Mouse (Mus musculus): ENCODE measurements around the gene Gdnf.

Gdnf gene

GRCm38 (mm10) chr15:7810556-7811252, at the start of gene Gdnf:
Gdnf (plus strand) TSS chr15:7810846.
- no peak for DNase-seq (ENCODE audit: low spot score in 2 of 2)

DNA sequence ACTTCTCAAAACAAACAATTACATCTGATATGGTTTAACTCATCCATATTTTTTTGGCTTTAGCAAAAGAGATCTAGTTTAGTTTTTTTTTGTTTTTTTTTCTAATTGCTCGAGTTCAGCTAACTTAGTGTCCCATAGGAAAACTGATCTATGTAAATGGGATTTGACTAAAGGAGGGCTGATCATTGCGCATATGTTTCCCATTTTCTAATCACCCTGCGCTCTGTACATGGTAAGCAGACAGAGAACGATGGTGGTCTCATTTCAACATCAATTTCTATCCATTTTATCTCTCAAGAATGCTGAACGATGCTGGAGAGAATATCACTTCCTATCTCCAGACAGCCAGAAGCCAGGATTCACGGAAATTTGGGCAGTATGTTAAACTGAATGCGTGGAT, 43.5 kb upstream of the Gdnf start:
- DNase-seq (ENCODE audit: low spot score in 2 of 2) = no peak

DNA sequence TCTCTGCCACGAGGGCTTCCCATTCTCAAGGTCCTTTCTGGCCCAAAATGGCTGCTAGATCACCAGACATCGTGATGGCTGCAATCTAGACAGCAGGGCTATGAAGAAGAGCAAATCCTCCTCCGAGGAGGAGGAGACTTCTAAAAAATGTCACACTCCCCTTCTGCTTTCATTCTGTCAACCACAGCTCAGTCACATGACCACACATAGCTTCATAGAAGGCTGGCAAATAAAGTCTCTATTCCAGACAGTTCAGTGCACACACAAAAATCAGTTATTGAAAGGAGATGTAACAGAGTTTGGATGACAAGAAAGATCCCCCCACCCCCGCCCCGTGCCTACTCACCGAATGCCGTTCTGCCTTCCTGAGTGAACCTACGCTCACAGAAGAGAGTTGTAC, 37.7 kb upstream of the Gdnf start:
- no peak for DNase-seq (ENCODE audit: low spot score in 2 of 2)

DNA sequence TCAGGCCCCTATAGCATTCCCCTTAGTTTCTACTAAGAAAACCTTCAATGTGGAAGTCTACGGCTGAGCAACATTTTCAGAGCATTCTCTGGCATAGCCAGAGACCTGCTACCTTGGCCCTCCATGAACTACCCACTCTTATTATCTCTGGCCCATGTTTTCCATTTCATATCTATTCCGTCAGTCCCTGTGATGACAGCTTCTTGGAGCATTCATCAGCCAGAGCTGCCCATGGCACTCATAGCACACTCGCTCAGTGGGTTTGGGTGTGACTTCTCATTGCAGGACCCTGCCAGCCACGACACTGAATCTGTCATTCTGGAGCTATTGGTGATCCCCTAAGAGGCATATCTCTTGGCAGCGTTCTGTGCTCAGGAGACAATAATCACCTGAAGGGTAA, 29.1 kb upstream of the Gdnf start:
- DNase-seq (ENCODE audit: low spot score in 2 of 2) = no peak

DNA sequence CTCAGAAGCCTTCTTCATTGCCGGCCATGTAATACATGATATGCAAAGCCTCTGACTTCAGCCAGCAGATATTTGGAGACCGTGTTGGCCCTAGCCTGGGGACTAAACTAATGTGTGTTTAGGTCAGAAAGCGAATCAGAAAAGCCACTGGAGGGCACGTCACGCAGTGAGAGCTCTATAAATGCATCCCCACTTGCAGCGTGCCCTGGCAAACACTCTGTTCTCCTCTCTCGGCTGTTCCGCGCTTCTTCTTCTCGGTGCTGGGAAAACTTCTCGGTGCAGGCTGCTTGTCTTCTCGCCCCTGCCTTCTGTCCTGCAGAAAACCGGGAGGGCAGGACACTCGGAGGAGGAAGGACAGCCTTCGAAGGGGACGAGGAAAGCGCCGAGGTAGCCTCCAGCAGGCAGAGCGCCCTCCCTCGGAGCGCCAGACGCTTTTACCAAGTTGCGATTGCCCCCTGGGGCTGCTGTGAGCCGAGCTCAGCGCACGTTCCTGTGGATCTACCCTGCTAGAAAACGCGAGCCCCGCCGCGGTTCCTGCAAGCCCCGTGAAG, 730 bp upstream of the Gdnf start:
- DNase-seq (ENCODE audit: low spot score in 2 of 2) = no peak

GRCm38 (mm10) chr15:7811253-7811625, 593 bp downstream of the Gdnf start:
- DNase-seq (ENCODE audit: low spot score in 2 of 2) = no peak

DNA sequence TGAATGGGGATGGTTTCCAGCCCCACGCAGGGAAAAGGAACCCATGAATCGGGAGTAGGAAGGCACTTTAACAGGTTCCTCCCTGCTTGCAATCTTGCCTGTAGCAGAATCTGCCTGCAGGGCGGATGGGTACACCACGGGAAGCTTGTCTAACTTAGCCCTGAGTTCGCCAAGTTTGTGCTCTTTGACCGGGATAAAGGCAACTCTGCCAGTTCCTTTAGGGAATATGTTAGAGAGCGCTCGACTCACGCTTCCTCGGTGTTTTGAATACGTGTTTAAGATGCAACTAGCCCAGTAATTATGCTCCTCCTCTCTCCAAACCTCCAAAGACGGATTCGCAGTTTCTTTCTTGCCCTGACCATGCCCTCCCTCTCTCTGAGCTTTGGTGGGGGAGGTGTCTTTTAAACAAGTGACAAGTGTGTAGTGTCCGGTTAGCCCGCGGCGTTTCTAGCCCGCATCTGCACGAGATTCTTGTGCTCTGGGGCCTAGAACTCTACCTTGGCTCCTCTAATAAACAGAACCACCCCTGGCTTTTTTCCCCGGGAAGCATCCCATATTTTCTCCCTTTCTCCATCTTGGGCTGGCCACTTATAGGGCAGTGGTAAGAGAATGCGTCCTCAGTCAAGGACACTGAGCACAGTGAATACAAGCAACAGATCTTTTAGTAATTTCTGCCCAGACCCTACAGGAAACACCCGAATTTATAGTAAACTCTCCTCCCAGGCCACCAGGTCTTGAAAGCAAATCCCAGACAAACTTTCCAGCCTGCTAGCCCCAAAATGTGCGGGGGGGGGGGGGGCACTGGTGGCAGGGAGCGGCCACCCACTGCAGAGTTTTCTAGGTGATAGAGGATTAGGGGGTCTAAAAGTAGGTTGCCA, 1.4 kb downstream of the Gdnf start:
- no peak for DNase-seq (ENCODE audit: low spot score in 2 of 2)

- DNase-seq (ENCODE audit: low spot score in 2 of 2) = no peak
These were observed 2.4 kb downstream of the Gdnf start for GRCm38 (mm10) chr15:7812872-7813530.

- DNase-seq (ENCODE audit: low spot score in 2 of 2) = no peak
These were observed 3.1 kb downstream of the Gdnf start for GRCm38 (mm10) chr15:7813531-7814370.

DNA sequence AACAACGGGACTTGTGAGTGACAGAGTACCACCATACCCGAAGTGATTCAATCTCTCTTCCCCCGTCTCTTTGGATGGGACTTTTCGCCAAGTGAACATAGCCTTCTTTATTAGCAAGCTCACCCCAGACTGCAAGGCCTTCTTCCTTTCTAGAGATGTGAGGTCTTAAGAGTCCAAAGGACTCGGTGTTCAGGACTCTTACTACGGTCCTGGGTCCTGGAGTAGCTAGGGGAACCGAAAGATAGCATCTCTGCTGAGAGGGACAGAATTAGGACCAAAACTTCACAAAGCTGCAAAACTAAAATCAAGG, 3.7 kb downstream of the Gdnf start:
- no peak for DNase-seq (ENCODE audit: low spot score in 2 of 2)

GRCm38 (mm10) chr15:7814917-7815316, 4.3 kb downstream of the Gdnf start:
- DNase-seq (ENCODE audit: low spot score in 2 of 2) = no peak

- no peak for DNase-seq (ENCODE audit: low spot score in 2 of 2)
These were observed 4.9 kb downstream of the Gdnf start for GRCm38 (mm10) chr15:7815521-7815944.

DNA sequence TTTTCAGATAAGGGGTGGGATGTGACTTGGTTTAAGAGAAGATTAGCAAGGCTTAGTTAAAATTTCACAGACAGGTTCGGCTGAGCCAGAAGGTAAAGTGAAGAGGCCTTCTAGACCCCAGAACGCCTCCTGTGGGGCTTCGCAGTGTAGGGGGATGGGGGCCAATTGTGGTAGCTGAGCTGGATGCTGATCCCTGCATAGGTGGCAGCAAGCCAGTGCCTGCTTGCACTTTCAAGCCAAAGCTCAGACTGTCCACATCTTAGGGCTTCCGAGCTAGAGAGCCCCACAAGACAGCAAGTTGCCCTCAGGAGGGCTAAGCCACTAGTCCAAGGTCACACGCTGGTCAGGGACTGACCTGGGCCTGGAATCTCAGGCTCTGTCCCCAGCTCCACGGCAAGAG, 13.2 kb downstream of the Gdnf start:
- no peak for DNase-seq (ENCODE audit: low spot score in 2 of 2)

DNA sequence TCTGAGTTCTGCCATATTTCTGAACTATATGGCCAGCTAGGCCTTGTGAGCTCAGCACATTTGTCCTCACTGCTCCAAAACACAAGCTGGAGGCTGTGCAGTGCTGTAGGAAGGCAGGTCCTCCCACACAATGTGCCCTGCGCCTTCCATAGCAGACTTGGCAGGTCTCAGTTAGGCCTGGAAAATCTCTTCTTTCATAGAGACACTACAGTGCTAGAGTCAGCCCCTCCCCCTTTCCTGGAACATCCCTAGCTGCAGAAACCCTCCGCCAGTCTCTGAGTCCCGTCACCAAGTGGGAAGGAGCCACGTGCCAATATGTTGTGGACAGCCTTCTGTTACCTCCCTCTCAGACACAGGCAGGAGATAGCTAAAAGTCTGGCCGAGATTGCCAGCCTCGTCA, 14.9 kb downstream of the Gdnf start:
- no peak for DNase-seq (ENCODE audit: low spot score in 2 of 2)

- peak in 1 of 2 experiments; percentile 14 for DNase-seq (ENCODE audit: low spot score in 2 of 2)
These were observed 24.8 kb downstream of the Gdnf start for GRCm38 (mm10) chr15:7835404-7835803.

- DNase-seq (ENCODE audit: low spot score in 2 of 2) = no peak
These were observed 27.6 kb downstream of the Gdnf start for GRCm38 (mm10) chr15:7838060-7838920.

- DNase-seq (ENCODE audit: low spot score in 2 of 2) = no peak
These were observed 28.3 kb downstream of the Gdnf start for GRCm38 (mm10) chr15:7838921-7839309.

DNA sequence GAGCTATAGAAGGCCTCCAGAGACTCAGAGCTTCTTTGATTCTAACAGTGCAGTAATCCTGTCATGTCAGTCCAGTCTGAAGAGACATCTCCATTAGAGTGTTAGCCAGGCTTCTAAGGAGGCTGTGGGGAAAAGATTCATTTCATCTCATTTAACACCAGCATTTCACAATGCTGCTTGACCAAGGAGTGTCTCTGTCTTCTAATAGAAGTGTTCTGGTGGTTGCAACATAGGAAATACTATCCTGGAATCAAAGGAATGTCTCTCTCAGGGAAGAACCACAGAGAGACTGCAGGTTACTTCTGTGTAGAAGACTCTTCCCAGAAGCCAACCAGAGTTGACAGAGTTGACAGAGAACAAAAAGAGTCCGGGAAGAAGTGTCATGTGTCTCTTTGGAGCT, 31.0 kb downstream of the Gdnf start:
- DNase-seq (ENCODE audit: low spot score in 2 of 2) = no peak

DNA sequence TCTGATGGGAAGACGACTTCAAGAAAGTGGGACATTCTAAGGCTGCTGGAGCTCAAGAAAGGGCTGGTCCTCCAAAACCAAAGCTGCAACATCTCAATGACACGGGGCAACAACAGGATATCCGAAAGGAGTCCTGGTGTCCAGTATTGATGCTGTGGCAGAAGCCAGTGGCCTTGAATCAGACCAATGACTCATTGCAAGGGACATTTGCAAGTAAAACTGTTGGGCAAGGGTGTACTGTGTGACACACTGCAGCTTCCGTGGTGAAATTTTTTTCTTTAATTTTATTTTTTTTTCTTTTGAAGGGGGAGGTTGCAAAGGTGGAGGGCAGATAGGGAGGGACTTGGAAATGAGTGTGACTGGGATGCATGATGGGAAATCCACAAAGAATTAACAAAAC, 31.8 kb downstream of the Gdnf start:
- no peak for DNase-seq (ENCODE audit: low spot score in 2 of 2)

DNA sequence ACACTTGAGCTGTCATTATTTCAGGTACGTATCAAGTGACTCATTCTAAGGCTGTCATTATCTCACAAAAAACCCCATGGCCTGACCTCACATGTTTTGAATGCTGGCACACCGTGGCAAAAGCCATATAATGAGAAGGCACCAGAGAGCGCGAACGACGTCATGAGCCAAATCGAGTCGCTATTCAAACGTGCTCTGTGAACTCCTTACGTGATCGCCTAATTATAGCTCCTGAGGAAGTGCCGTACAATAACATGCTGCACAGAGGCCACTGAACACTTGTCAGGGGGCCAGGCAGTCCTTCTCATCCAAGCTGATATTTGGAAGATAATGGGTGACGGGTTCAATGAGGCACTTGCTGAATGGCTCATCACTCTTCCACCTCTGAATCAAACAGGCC, 46.8 kb downstream of the Gdnf start:
- no peak for DNase-seq (ENCODE audit: low spot score in 2 of 2)

- no peak for DNase-seq (ENCODE audit: low spot score in 2 of 2)
These were observed 48.2 kb downstream of the Gdnf start for GRCm38 (mm10) chr15:7858841-7859240.

Data from spleen, postnatal 36 days (tissue).